Mouse (Mus musculus): ENCODE data around the gene Gm19684.
"Not testable (repeated sequence)": the region's sequence is repeated elsewhere in the genome, so short reads cannot be mapped to it uniquely, and the experiment has no call there.

The Gm19684 gene

GRCm38 (mm10) chr17:36131516-36132265, 10.2 kb downstream of the Gm19684 start:
- no peak for ATAC-seq (ENCODE audit: low TSS enrichment)

GRCm38 (mm10) chr17:36135421-36136231, 14.1 kb downstream of the Gm19684 start:
- ATAC-seq (ENCODE audit: low TSS enrichment): not testable (repeated sequence)

- not testable (repeated sequence) for ATAC-seq (ENCODE audit: low TSS enrichment)
These were observed 14.9 kb downstream of the Gm19684 start for GRCm38 (mm10) chr17:36136299-36136848.

GRCm38 (mm10) chr17:36145111-36145860, 23.8 kb downstream of the Gm19684 start:
- no peak for ATAC-seq (ENCODE audit: low TSS enrichment)

GRCm38 (mm10) chr17:36145861-36146156, 24.3 kb downstream of the Gm19684 start:
- ATAC-seq (ENCODE audit: low TSS enrichment): not testable (repeated sequence)

GRCm38 (mm10) chr17:36146937-36147336, 25.5 kb downstream of the Gm19684 start:
- ATAC-seq (ENCODE audit: low TSS enrichment): not testable (repeated sequence)

- ATAC-seq (ENCODE audit: low TSS enrichment): not testable (repeated sequence)
These were observed 27.0 kb downstream of the Gm19684 start for GRCm38 (mm10) chr17:36148468-36148867.

- ATAC-seq (ENCODE audit: low TSS enrichment): not testable (repeated sequence)
These were observed 29.7 kb downstream of the Gm19684 start for GRCm38 (mm10) chr17:36151200-36151599.

- no peak for ATAC-seq (ENCODE audit: low TSS enrichment)
These were observed 33.0 kb downstream of the Gm19684 start for GRCm38 (mm10) chr17:36154271-36155149.

- not testable (repeated sequence) for ATAC-seq (ENCODE audit: low TSS enrichment)
These were observed 36.3 kb downstream of the Gm19684 start for GRCm38 (mm10) chr17:36157782-36158181.

- ATAC-seq (ENCODE audit: low TSS enrichment): not testable (repeated sequence)
These were observed 36.8 kb downstream of the Gm19684 start for GRCm38 (mm10) chr17:36158264-36158663.

GRCm38 (mm10) chr17:36161129-36162051, 39.9 kb downstream of the Gm19684 start:
- ATAC-seq (ENCODE audit: low TSS enrichment): no peak

GRCm38 (mm10) chr17:36166901-36167300, 45.4 kb downstream of the Gm19684 start:
- not testable (repeated sequence) for ATAC-seq (ENCODE audit: low TSS enrichment)

GRCm38 (mm10) chr17:36167306-36168038, 46.0 kb downstream of the Gm19684 start:
- no peak for ATAC-seq (ENCODE audit: low TSS enrichment)

GRCm38 (mm10) chr17:36168039-36168652, 46.7 kb downstream of the Gm19684 start, which contains the start of gene Gm8909:
Gene Gm8909 (minus strand): TSS chr17:36168537.
- ATAC-seq (ENCODE audit: low TSS enrichment): no peak

GRCm38 (mm10) chr17:36169094-36169493, 47.6 kb downstream of the Gm19684 start:
- not testable (repeated sequence) for ATAC-seq (ENCODE audit: low TSS enrichment)

GRCm38 (mm10) chr17:36169753-36170152, 48.3 kb downstream of the Gm19684 start:
- ATAC-seq (ENCODE audit: low TSS enrichment): no peak

GRCm38 (mm10) chr17:36170287-36170814, 48.9 kb downstream of the Gm19684 start:
- no peak for ATAC-seq (ENCODE audit: low TSS enrichment)

All from frontal cortex, adult (tissue).